Mouse (Mus musculus) fibroblast of lung, adult 2 months (primary cell): ENCODE results near the gene Tnip3.

Experiments used
- DNase-seq: peaks from one replicate; pipeline ENCODE4 v3.0.0-alpha.2; 2011; ENCODE audit warnings: low read depth

Tnip3 gene

GRCm38 (mm10) chr6:65584870-65585332 is 59.8 kb downstream of the Tnip3 start:
- no peak for DNase-seq

GRCm38 (mm10) chr6:65585333-65586053 is 60.4 kb downstream of the Tnip3 start:
- no peak for DNase-seq

- no peak for DNase-seq
Measured at GRCm38 (mm10) chr6:65588847-65589246, 63.7 kb downstream of the Tnip3 start.

GRCm38 (mm10) chr6:65590018-65590417 is 64.9 kb downstream of the Tnip3 start:
- DNase-seq: no peak

GRCm38 (mm10) chr6:65594171-65594570 is 69.1 kb downstream of the Tnip3 start:
- no peak for DNase-seq

- no peak for DNase-seq
Measured at GRCm38 (mm10) chr6:65595371-65595770, 70.3 kb downstream of the Tnip3 start.

- no peak for DNase-seq
Measured at GRCm38 (mm10) chr6:65597056-65597818, 72.1 kb downstream of the Tnip3 start.

GRCm38 (mm10) chr6:65598522-65598921 is 73.4 kb downstream of the Tnip3 start:
- DNase-seq: no peak

GRCm38 (mm10) chr6:65599865-65600739 is 75.0 kb downstream of the Tnip3 start:
- DNase-seq: no peak

- DNase-seq: no peak
Measured at GRCm38 (mm10) chr6:65600887-65601286, 75.8 kb downstream of the Tnip3 start.

GRCm38 (mm10) chr6:65605778-65606177 is 80.7 kb downstream of the Tnip3 start:
- DNase-seq: no peak

- no peak for DNase-seq
Measured at GRCm38 (mm10) chr6:65606946-65607345, 81.8 kb downstream of the Tnip3 start.

- DNase-seq: no peak
Measured at GRCm38 (mm10) chr6:65611834-65612233, 86.7 kb downstream of the Tnip3 start.

GRCm38 (mm10) chr6:65613924-65614585 is 88.9 kb downstream of the Tnip3 start:
- no peak for DNase-seq

- DNase-seq: no peak
Measured at GRCm38 (mm10) chr6:65615641-65616040, 90.5 kb downstream of the Tnip3 start.

- no peak for DNase-seq
Measured at GRCm38 (mm10) chr6:65621260-65621659, 96.1 kb downstream of the Tnip3 start.

GRCm38 (mm10) chr6:65623016-65623715 is 98.1 kb downstream of the Tnip3 start:
- no peak for DNase-seq

GRCm38 (mm10) chr6:65630578-65630977 is 105.5 kb downstream of the Tnip3 start:
- DNase-seq: no peak

- no peak for DNase-seq
Measured at GRCm38 (mm10) chr6:65632184-65632583, 107.1 kb downstream of the Tnip3 start.

GRCm38 (mm10) chr6:65642431-65642830 is 117.3 kb downstream of the Tnip3 start:
- DNase-seq: no peak

- no peak for DNase-seq
Measured at GRCm38 (mm10) chr6:65644110-65644509, 119.0 kb downstream of the Tnip3 start.
